In the genomic region with DNA sequence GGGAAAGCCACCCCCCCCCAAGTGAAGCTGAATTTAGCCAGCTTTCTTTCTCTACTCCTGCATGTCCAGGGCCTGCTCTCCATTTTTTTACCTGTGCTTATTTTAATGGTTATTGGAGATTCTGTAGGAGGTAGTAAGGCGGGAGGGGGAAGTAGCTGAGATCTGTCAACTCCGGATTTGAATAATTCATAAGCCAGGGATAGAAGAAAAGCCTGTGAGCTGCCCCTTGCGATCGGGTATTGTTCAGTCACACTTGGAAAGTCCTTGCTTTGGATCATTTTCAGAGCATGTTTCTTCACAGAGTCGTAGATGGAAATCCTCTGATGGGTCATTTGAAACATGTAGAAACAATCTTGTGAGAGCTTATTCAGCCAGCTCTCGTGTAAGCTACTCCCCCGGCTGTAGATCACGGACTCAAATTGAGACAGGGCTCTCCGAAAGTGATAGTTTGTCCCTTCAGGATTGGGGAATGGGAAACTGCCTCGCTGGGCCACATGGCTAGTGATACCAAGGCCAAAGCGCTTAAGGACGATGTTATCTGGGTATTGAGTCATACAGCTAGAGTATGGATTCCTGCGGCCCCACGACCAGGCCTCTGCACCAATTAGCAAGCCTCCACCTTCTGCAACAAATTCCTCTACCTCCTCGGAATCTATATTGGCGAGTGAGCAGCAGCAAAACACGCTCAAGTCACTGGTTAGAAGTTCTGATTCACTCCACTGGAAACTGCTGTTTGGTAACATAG, we compare ENCODE assay signal across 25 mouse cellular contexts. TPM values are rescaled to one million over a fixed set of nuclear protein-coding genes. Genes with fewer than 3 reads are reported as not detected.
"Had no signal": no experiment of that assay in that cellular context is flagged by ENCODE, and none has a peak within 500 bp of the region (broad histone marks: within the 10 kb centered on the region; RNA-seq: fewer than 3 reads in every experiment).

No protein-coding gene starts in this region.

- H3K4me2 ChIP-seq: liver, embryonic 11.5 days; liver, embryonic 13.5 days; liver, embryonic 15.5 days; lung, embryonic 15.5 days; neural tube, embryonic 12.5 days; stomach, embryonic 15.5 days had no signal

- H3K4me1 ChIP-seq: liver, embryonic 13.5 days; liver, embryonic 15.5 days; lung, embryonic 15.5 days; megakaryocyte, embryonic 14.5 days; neural tube, embryonic 12.5 days; stomach, embryonic 15.5 days had no signal

- H3K9me3 ChIP-seq: liver, embryonic 13.5 days; liver, embryonic 15.5 days; lung, embryonic 15.5 days; megakaryocyte, embryonic 14.5 days; neural tube, embryonic 12.5 days; stomach, embryonic 15.5 days had no signal

- H3K9ac ChIP-seq: liver, embryonic 13.5 days; liver, embryonic 15.5 days; liver, postnatal 0 days; lung, embryonic 15.5 days; neural tube, embryonic 12.5 days; stomach, embryonic 15.5 days had no signal

- DNase-seq: liver, embryonic 13.5 days; liver, postnatal 0 days; lung, adult 2 months; lung, postnatal 14 days; lung, postnatal 36 days; right cerebral cortex, postnatal 14 days; thymus, adult 2 months; thymus, postnatal 25 days; thymus, postnatal 4 days had no signal

- H3K27me3 ChIP-seq: liver, embryonic 13.5 days; liver, embryonic 15.5 days; lung, embryonic 15.5 days; megakaryocyte, embryonic 14.5 days; neural tube, embryonic 12.5 days; stomach, embryonic 15.5 days had no signal

- ATAC-seq: liver, postnatal 0 days; lung, postnatal 0 days had no signal

- H3K4me3 ChIP-seq: liver, embryonic 13.5 days; liver, embryonic 15.5 days; lung, embryonic 15.5 days; megakaryocyte, embryonic 14.5 days; neural tube, embryonic 12.5 days; stomach, embryonic 15.5 days had no signal

- H3K27ac ChIP-seq: liver, embryonic 13.5 days; liver, embryonic 15.5 days; lung, embryonic 15.5 days; macrophage; neural tube, embryonic 12.5 days; stomach, embryonic 15.5 days; stomach, postnatal 0 days had no signal

- H3K36me3 ChIP-seq: liver, embryonic 13.5 days; liver, embryonic 15.5 days; lung, embryonic 15.5 days; neural tube, embryonic 12.5 days; stomach, embryonic 15.5 days had no signal

RNA-seq across cellular contexts. Expression of gene Tcaf3, which starts 4.2 kb away (rescaled TPM):
- total RNA-seq: megakaryocyte progenitor cell, adult 5-6 weeks; monocyte, adult 5-6 weeks; neutrophil, adult 5-6 weeks had no signal
- polyA plus RNA-seq: liver, embryonic 11.5 days; liver, embryonic 13.5 days; liver, embryonic 15.5 days; liver, postnatal 0 days; lung, adult 2 months; lung, embryonic 15.5 days; macrophage; neural tube, embryonic 12.5 days; neural tube, embryonic 14.5 days; spleen, adult 2 months; stomach, embryonic 15.5 days; stomach, postnatal 0 days; testis, adult 2 months; thymus, adult 2 months; urinary bladder, adult 2 months had no signal

RNA-seq across cellular contexts. Expression of gene Olfr455, which starts 45.9 kb away (rescaled TPM):
- total RNA-seq: megakaryocyte progenitor cell, adult 5-6 weeks; monocyte, adult 5-6 weeks; neutrophil, adult 5-6 weeks had no signal
- polyA plus RNA-seq: liver, embryonic 11.5 days; liver, embryonic 13.5 days; liver, embryonic 15.5 days; liver, postnatal 0 days; lung, adult 2 months; lung, embryonic 15.5 days; macrophage; neural tube, embryonic 12.5 days; neural tube, embryonic 14.5 days; spleen, adult 2 months; stomach, embryonic 15.5 days; stomach, postnatal 0 days; thymus, adult 2 months had no signal

RNA-seq across cellular contexts. Expression of gene Tcaf2, which starts 51.7 kb away (rescaled TPM):
- total RNA-seq: monocyte, adult 5-6 weeks; neutrophil, adult 5-6 weeks had no signal
- polyA plus RNA-seq: macrophage had no signal
